Mouse (Mus musculus) adrenal gland, postnatal 10 days (tissue): Measurements from ENCODE around the gene Nmnat1. TPM values are rescaled to one million over a fixed set of nuclear protein-coding genes. Genes with fewer than 3 reads are reported as not detected.
"Not testable (repeated sequence)": the region's sequence is repeated elsewhere in the genome, so short reads cannot be mapped to it uniquely, and the experiment has no call there.

Source experiments
- DNase-seq: peaks from one replicate; pipeline ENCODE4 v3.0.0; 2021; ENCODE audit warnings: mixed read lengths
- total RNA-seq, 2 experiments: library from RNA; stranded (reverse); gene quantifications; 2 replicates each; pipeline ENCODE4 v1.2.3; 2021

Nmnat1 gene
- total RNA-seq, 2 experiments from 2014 or later = 15.2 TPM

DNA sequence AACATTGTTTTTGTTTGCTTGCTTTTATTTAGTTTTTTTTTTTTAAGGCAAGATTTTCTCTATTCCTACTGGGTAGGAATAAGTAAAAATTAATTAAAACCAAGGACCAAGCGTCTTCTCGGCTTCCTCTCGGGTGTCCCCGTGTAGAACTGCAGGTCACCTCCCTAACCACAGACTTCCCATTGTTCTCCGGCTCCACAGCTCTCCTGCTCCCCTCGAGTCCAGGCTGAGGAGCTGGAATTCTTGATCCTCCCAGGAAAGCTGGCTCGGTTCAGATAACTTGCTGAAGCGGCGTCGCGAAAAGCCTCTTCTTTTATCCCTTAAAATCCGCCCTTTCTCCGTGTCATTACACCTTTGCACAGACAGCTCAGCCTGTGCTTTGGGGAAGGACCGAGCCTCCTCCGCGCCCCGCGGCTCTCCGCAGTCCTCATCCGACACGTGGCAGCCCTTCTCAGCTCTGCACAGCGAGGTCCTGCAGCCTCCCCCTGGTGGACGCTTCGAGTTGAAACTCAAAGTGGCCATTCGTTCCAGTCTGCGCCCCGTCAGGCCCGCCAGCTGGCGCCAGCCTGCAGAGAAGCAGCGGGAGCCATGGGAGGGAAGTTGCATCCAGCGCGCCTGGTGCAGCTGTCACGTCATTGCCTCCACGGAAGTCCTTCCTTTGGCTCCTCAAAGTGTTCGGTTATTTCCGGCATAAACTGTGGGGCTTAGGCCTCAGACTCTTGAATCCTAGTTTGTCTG is 39.9 kb downstream of the Nmnat1 start:
- DNase-seq = peak; percentile 93

DNA sequence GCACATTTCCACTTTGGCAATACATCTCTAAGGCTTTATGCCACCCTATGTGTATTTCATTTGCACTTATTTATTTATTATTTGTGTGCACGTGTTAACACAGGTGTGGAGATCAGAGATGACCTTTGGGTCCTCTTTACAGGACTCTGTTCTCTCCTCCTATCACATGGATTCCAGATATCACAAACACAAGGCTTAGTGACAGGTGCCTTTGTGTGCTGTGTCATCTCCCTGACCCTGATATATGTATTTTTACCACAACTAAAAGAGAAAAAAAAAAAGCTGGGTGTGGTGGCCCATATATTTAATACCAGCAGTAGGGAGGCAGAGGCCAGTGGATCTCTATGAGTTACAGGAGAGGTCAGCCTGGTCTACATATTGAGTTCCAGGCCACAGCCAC is 40.5 kb downstream of the Nmnat1 start:
- DNase-seq = no peak

DNA sequence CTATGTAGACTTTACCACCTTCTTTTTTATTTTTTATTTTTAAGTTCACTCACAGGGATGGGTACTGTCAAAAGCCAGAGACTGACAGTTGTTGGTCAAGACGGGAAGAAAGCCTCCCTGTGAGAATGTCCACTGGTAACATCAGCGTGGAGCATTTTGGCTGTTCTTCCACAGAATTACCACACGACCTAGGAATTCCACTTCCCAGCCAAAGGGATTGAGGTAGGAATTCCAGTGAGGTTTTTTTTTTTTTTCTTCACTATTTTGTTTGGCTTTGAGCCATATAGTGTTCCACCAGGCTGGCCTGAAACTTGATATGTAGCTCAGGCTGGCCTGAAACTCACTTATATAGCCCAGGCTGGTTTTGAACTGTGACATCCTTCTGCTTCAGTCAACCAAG is 42.6 kb downstream of the Nmnat1 start:
- no peak for DNase-seq

DNA sequence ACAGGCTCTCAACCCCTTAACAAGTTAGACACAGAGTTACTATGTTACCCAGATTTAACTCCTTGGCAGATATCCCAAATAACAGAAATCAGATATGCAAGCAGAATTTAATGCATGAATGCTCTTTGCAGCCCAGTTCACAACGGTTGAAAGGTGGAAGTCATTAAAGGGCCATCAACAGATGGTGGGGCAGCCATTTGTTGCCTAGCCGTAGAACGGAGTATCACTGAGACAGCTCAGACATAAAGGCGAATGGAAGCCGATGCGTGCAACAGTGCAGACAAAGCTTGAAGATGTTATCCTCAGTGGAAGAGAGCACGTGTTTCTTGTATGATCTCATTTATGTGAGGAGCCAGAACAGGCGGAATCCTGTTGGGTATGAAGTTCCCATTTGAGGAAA is 44.4 kb downstream of the Nmnat1 start:
- no peak for DNase-seq

DNA sequence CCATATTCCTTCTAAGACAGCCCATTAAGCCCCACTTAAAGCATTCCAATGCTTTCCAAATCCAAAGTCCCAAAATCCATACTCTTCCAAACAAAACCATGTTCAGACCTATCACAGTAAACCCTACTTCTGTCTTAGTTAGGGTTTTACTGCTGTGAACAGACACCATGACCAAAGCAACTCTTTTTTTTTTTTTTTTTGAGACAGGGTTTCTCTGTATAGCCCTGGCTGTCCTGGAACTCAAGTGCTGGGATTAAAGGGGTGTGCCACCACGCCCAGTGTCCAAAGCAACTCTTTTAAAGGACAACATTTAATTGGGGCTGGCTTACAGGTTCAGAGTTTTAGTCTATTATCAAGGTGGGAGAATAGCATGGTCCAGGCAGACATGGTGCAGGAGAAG is 53.1 kb downstream of the Nmnat1 start:
- DNase-seq = not testable (repeated sequence)

DNA sequence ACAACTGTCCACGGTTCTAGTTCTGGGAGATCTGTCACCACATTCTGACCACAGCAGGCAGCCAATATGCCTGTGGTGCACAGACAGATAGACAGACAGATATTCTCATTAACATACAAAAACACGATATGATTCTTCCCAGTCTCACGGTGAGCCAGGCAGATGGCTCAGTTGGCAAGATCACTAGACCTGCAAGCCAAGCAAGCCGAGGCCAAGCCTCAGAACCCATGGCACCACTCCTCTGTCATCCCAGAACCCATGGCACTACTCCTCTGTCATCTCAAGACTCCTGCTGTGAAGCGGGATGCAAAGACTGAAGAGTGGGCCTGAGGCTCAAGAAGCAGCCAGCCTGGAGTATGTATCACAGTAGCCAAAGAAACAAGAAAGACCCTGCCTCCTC is 55.4 kb downstream of the Nmnat1 start:
- DNase-seq = no peak

DNA sequence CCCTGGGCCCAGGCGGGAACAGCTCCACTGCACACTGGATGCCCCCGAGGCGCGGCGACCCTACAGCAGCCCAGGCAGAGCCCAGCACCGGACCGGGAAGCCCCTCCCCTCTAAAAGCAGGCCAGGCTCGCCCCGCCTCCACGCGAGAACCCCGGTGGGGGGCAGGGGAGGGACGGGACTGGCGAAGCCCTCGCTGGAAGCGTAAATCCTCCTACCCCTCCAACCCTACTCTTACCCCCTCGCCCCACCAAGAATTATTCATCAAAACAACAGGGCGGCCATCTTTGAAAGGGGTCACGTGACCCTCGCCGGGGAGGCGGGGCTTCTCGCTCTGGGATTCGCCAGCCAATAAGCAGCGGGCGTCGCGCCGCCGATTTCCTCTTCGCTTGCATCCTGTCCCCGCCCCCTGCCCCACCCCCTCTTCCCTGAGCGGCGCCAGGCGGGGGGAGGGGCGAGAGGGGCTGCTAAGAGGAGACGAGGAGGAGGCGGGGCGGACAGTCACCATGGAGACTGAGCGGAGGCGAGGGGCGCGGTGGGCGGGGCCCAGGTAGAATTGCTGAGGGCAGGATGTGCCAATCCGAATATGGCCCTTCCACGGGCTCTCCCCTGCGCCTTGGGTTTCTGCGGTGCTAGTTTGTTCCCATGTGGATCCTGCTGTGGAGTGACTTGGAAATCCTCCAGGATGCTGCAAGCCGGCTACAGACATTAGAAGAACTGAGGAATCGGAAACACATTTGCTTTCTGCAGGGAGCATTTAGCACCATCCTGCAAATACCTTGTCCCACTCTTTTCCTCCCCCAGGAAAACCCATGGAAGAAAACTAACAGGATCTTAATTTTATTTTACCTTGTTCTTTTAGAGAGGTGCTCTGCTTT is 58.4 kb downstream of the Nmnat1 start, which contains the start of gene Ube4b:
Gene Ube4b (minus strand): TSS at position 425 of the 875 bp plus-strand sequence.
- peak; percentile 98 for DNase-seq

DNA sequence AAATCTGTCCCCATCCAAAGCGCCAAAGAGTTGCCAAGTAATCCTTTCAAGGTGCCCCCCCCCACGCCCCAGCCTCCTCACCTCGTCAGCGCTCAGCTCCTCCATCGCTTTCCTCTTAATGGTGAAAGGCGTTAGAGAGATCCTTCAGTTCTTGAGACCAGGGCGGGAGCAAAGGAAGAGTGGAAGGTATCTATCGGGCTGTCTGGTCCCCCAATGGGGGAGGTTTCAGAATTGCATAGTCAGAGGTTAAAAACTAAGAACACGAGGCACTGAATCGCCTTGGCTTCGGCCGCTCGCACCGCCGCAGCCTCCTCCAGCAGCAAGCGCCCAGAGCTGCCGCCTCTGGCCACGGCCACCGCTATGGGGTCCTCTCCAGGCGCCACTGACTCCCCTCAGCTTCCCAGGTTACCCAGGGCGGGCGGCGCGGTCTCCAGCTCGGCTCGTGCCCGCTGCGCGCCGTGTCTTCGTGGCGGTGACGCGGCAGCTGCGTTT is 59.2 kb downstream of the Nmnat1 start:
- DNase-seq = peak; percentile 61

DNA sequence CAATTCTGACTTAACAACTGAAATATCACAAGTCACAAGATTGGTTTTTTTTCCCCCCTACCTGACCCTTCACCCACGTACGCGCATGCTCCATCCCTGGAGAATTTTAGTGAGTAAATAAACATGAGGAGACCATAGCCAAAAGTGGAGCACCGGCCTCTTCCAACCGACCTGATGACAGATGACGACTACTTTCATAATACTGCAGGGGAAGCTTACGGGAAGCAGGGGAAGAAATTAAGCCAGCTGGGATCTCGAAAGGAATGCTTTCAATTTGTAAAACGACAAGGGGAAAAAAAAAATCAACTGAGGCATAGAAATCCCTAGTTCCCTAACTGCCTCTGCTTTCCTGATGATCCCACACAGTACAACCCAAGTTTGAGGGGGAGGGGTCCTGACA is 60.2 kb downstream of the Nmnat1 start:
- DNase-seq = peak; percentile 45

DNA sequence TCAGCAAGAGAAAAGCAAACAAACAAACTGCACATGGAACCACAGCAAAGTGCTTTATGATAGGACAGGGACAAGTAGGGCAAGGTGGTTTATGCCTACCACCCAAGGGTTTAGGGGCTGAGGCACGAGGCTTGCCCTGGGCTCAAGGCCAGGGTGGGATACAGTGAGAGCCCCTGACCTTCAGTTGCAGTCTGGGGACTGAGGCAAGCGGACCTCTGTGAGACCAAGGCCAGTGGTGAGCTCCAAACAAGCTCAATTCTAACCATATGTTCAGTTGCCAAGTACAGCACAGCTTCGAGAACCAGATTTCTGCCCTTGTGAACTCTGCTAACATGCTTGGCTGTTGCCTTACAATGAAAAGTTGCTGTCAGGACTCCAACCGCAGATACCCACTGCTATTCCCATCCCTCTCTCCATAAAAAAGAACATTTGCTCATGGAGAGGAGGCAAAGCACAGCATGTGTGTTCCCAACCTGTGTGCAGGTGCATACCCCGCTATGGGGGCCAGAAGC is 67.1 kb downstream of the Nmnat1 start:
- DNase-seq = peak; percentile 24

Other genes starting within 250 kb of the Nmnat1 start
- gene Kif1b, start 177.5 kb downstream of the Nmnat1 start, total RNA-seq = 100 to 1,000 TPM; 105 to 154 TPM
- 10 to 100 TPM; 73.0 to 80.0 TPM for gene Ube4b, start 58.5 kb downstream of the Nmnat1 start, total RNA-seq
- 100 to 1,000 TPM in 1 of 2 experiments, 10 to 100 TPM in 1; 56.2 to 118 TPM for gene Rbp7, start 30.2 kb downstream of the Nmnat1 start, total RNA-seq
- gene Tmem274, start 7.8 kb downstream of the Nmnat1 start, total RNA-seq = not detected
- 10 to 100 TPM; 40.1 to 42.1 TPM for gene Lzic, start within 50 bp of the Nmnat1 start, total RNA-seq
- gene Ctnnbip1, start 33.0 kb upstream of the Nmnat1 start, total RNA-seq = 10 to 100 TPM; 39.5 to 42.0 TPM
- 10 to 100 TPM; 72.7 to 95.7 TPM for gene Clstn1, start 101.3 kb upstream of the Nmnat1 start, total RNA-seq
- gene Pik3cd, start 217.4 kb upstream of the Nmnat1 start, total RNA-seq = 10 to 100 TPM in 1 of 2 experiments, 1 to 10 TPM in 1; 7.5 to 12.1 TPM